9 mouse cellular contexts compared by ENCODE assay signal in genomic region chr16:76539669-76540068, GRCm38 (mm10).
DNase-seq lines count a peak whose midpoint lies in the region; ATAC-seq and TF ChIP-seq lines count a peak whose summit lies in the region.
"Had no signal": no experiment of that assay in that cellular context is flagged by ENCODE, and none has a peak within 500 bp of the region (broad histone marks: within the 10 kb centered on the region; RNA-seq: fewer than 3 reads in every experiment).

No protein-coding gene starts in this region.

- no peak for TF ChIP-seq POLR2A in liver, adult 2 months (IDR thresholded peaks at IDR 0.05; ENCODE audit: extremely low read depth, insufficient read depth, low read length)

- no peak overlapping the region for H3K9ac ChIP-seq in forebrain, embryonic 14.5 days (ENCODE audit: low read length)
- H3K9ac ChIP-seq in hindbrain, embryonic 13.5 days = no peak overlapping the region
- H3K9ac ChIP-seq in liver, adult 2 months (ENCODE audit: low read depth, low read length) = no peak overlapping the region
- no peak overlapping the region for H3K9ac ChIP-seq in neural tube, embryonic 12.5 days

- no peaks in the 10 kb centered on the region for H3K27me3 ChIP-seq in forebrain, embryonic 14.5 days (replicated peaks; ENCODE audit: control insufficient read depth, insufficient read depth, low read length)
- no peaks in the 10 kb centered on the region for H3K27me3 ChIP-seq in hindbrain, embryonic 13.5 days
- H3K27me3 ChIP-seq in liver, adult 2 months (ENCODE audit: control insufficient read depth, insufficient read depth, low read length) = no peaks in the 10 kb centered on the region
- no peaks in the 10 kb centered on the region for H3K27me3 ChIP-seq in neural tube, embryonic 12.5 days (replicated peaks)

- no peak overlapping the region for H3K4me3 ChIP-seq in forebrain, embryonic 14.5 days (ENCODE audit: low read depth, low read length)
- H3K4me3 ChIP-seq in hindbrain, embryonic 13.5 days = no peak overlapping the region
- no peak overlapping the region for H3K4me3 ChIP-seq in liver, adult 2 months (ENCODE audit: insufficient read depth, low read depth, low read length)
- no peak overlapping the region for H3K4me3 ChIP-seq in neural tube, embryonic 12.5 days

- peak; percentile 1 for DNase-seq in right cerebral cortex, adult 18-20 months
- DNase-seq in right cerebral cortex, adult 2 months (ENCODE audit: low spot score in 2 of 2) = no peak
- DNase-seq in forebrain, embryonic 14.5 days (ENCODE audit: low spot score) = peak; percentile 55
- DNase-seq in liver, adult 2 months (ENCODE audit: extremely low read depth, low read depth, low spot score) = peak; percentile 75
- DNase-seq in B cell, adult 2 months = no peak
- DNase-seq in T-cell, adult 2 months (ENCODE audit: low spot score) = no peak

- no peaks in the 10 kb centered on the region for H3K9me3 ChIP-seq in forebrain, embryonic 14.5 days (replicated peaks; ENCODE audit: control insufficient read depth, low read length)
- no peaks in the 10 kb centered on the region for H3K9me3 ChIP-seq in hindbrain, embryonic 13.5 days
- no peaks in the 10 kb centered on the region for H3K9me3 ChIP-seq in neural tube, embryonic 12.5 days

- H3K27ac ChIP-seq in forebrain, embryonic 14.5 days (ENCODE audit: low read depth, low read length) = no peak overlapping the region
- H3K27ac ChIP-seq in hindbrain, embryonic 13.5 days = no peak overlapping the region
- no peak overlapping the region for H3K27ac ChIP-seq in liver, adult 2 months (replicated peaks; ENCODE audit: insufficient read depth, low read depth, low read length)
- H3K27ac ChIP-seq in neural tube, embryonic 12.5 days = no peak overlapping the region
- H3K27ac ChIP-seq: macrophage had no signal

- H3K79me2 ChIP-seq in liver, adult 2 months (ENCODE audit: control insufficient read depth, insufficient read depth, low read length) = no peaks in the 10 kb centered on the region

- no peak overlapping the region for H3K4me2 ChIP-seq in forebrain, embryonic 14.5 days (ENCODE audit: low read length)
- H3K4me2 ChIP-seq in hindbrain, embryonic 13.5 days = peak overlapping the region; percentile 21; the same call in 1 of the 2 replicates
- peak overlapping the region; percentile 8; the same call in 1 of the 2 replicates for H3K4me2 ChIP-seq in neural tube, embryonic 12.5 days (replicated peaks)

- H3K36me3 ChIP-seq in forebrain, embryonic 14.5 days (ENCODE audit: control insufficient read depth, insufficient read depth, low read length) = no peaks in the 10 kb centered on the region
- no peaks in the 10 kb centered on the region for H3K36me3 ChIP-seq in hindbrain, embryonic 13.5 days
- H3K36me3 ChIP-seq in liver, adult 2 months (ENCODE audit: control insufficient read depth, insufficient read depth, low read length) = no peaks in the 10 kb centered on the region
- H3K36me3 ChIP-seq in neural tube, embryonic 12.5 days = no peaks in the 10 kb centered on the region

- H3K4me1 ChIP-seq in forebrain, embryonic 14.5 days (ENCODE audit: control insufficient read depth, insufficient read depth, low read length) = peaks cover 4% of the 10 kb centered on the region; the same call in 1 of the 2 replicates
- peaks cover 8% of the 10 kb centered on the region for H3K4me1 ChIP-seq in hindbrain, embryonic 13.5 days (replicated peaks)
- H3K4me1 ChIP-seq in liver, adult 2 months (ENCODE audit: control insufficient read depth, insufficient read depth, low read length) = peaks cover 5% of the 10 kb centered on the region; the same call in 1 of the 2 replicates
- H3K4me1 ChIP-seq in neural tube, embryonic 12.5 days = peaks cover 7% of the 10 kb centered on the region

- no peak for TF ChIP-seq CTCF in liver, adult 2 months (IDR thresholded peaks at IDR 0.05; ENCODE audit: low read depth, low read length)

- WGBS in forebrain, embryonic 14.5 days = 8% methylated on average over 6 of the region's 6 CpGs
- 6% methylated on average over 6 of the region's 6 CpGs for WGBS in hindbrain, embryonic 13.5 days
- 3% methylated on average over 6 of the region's 6 CpGs for WGBS in liver, adult 2 months
- WGBS in neural tube, embryonic 12.5 days = 4% methylated on average over 6 of the region's 6 CpGs

- peak; percentile 55 for ATAC-seq in forebrain, embryonic 14.5 days
- ATAC-seq in hindbrain, embryonic 13.5 days (ENCODE audit: low FRiP score) = peak; percentile 63; the same call in 1 of the 2 replicates
- ATAC-seq in neural tube, embryonic 12.5 days (ENCODE audit: low FRiP score, low read depth) = peak; percentile 78

Comparison
In these comparisons a context has a peak if more than half of its experiments do, and no peak if none do; other contexts are left out.
1. DNase-seq: peak in right cerebral cortex, adult 18-20 months (single experiment), forebrain, embryonic 14.5 days (single experiment) and liver, adult 2 months (single experiment); none in right cerebral cortex, adult 2 months (0 of 2), B cell, adult 2 months (0 of 2) and T-cell, adult 2 months (single experiment).
2. Peak in every context shown above with its lines, with median percentiles within 50 percentile points of each other: ATAC-seq.